8 mouse cellular contexts compared by ENCODE assay signal in genomic region chr6:133104609-133104921, GRCm38 (mm10). TPM values are rescaled to one million over a fixed set of nuclear protein-coding genes. Genes with fewer than 3 reads are reported as not detected.
DNase-seq lines count a peak whose midpoint lies in the region; ATAC-seq lines count a peak whose summit lies in the region.

Gene Smim10l1 (plus strand): TSS chr6:133104909.

- no peak for ATAC-seq in midbrain, embryonic 16.5 days

- DNase-seq in left cerebral cortex, adult 18-20 months (ENCODE audit: low spot score in 2 of 2), result no peak
- DNase-seq in left cerebral cortex, adult 9 months (ENCODE audit: low spot score in 2 of 2), result no peak
- DNase-seq in heart, embryonic 10.5 days (ENCODE audit: low spot score), result no peak
- DNase-seq in layer of hippocampus, postnatal 36 days, result no peak
- DNase-seq in cerebellum, adult 9-11 months, result no peak
- no peak for DNase-seq in ovary, adult 18-20 months (ENCODE audit: low spot score)

- H3K9me3 ChIP-seq in heart, embryonic 10.5 days, result no peaks in the 10 kb centered on the region
- no peaks in the 10 kb centered on the region for H3K9me3 ChIP-seq in midbrain, embryonic 16.5 days (replicated peaks; ENCODE audit: control insufficient read depth, low read length, poor library complexity, severe bottlenecking)

- H3K4me1 ChIP-seq in brown adipose tissue, adult 24 weeks (ENCODE audit: control insufficient read depth, insufficient read depth, insufficient read length, low read length), result no peaks in the 10 kb centered on the region; the same call in 1 of the 2 replicates
- H3K4me1 ChIP-seq in heart, embryonic 10.5 days, result no peaks in the 10 kb centered on the region
- H3K4me1 ChIP-seq in midbrain, embryonic 16.5 days (ENCODE audit: control insufficient read depth, insufficient read depth, low read length), result peaks cover 12% of the 10 kb centered on the region

- H3K4me2 ChIP-seq in midbrain, embryonic 16.5 days (ENCODE audit: low read length), result peak within 1 kb of the TSS; percentile 57

- H3K36me3 ChIP-seq in heart, embryonic 10.5 days, result peaks cover 10% of the 10 kb centered on the region; the same call in 1 of the 2 replicates
- H3K36me3 ChIP-seq in midbrain, embryonic 16.5 days (ENCODE audit: control insufficient read depth, insufficient read depth, low read length), result no peaks in the 10 kb centered on the region

- H3K4me3 ChIP-seq in brown adipose tissue, adult 24 weeks (ENCODE audit: insufficient read depth, low read depth, low read length), result peak within 1 kb of the TSS; percentile 88
- H3K4me3 ChIP-seq in heart, embryonic 10.5 days, result peak within 1 kb of the TSS; percentile 88
- H3K4me3 ChIP-seq in midbrain, embryonic 16.5 days (ENCODE audit: low read depth, low read length), result peak within 1 kb of the TSS; percentile 74

- H3K27me3 ChIP-seq in heart, embryonic 10.5 days (ENCODE audit: insufficient read depth, poor library complexity, severe bottlenecking), result no peaks in the 10 kb centered on the region
- no peaks in the 10 kb centered on the region for H3K27me3 ChIP-seq in midbrain, embryonic 16.5 days (ENCODE audit: control insufficient read depth, insufficient read depth, low read depth, low read length)

- peak within 1 kb of the TSS; percentile 95 for H3K9ac ChIP-seq in midbrain, embryonic 16.5 days (ENCODE audit: low read depth, low read length)

- peak within 1 kb of the TSS; percentile 96 for H3K27ac ChIP-seq in brown adipose tissue, adult 24 weeks (replicated peaks; ENCODE audit: low read depth, low read length)
- peak within 1 kb of the TSS; percentile 99 for H3K27ac ChIP-seq in heart, embryonic 10.5 days
- peak within 1 kb of the TSS; percentile 99 for H3K27ac ChIP-seq in midbrain, embryonic 16.5 days (ENCODE audit: low read length)

RNA-seq across cellular contexts. Expression of gene Smim10l1, which starts in this region (rescaled TPM):
- 100 to 1,000 TPM; 118 to 123 TPM for total RNA-seq in left cerebral cortex, adult 18-20 months (2021)
- 170 and 207 TPM in 2 replicates for polyA plus RNA-seq in brown adipose tissue, adult 24 weeks (2012; ENCODE audit: insufficient read depth, insufficient read length, missing spikeins)
- polyA plus RNA-seq in heart, embryonic 10.5 days (2016; fragmentation: Nextera tagmentation; extraction: Ambion mirVana), result 48.1 and 60.1 TPM in 2 replicates
- total RNA-seq in layer of hippocampus, postnatal 36 days (2021), result 100 to 1,000 TPM in 1 of 2 experiments, 10 to 100 TPM in 1; 89.9 to 103 TPM
- polyA plus RNA-seq in midbrain, embryonic 16.5 days (2015; fragmentation: Nextera tagmentation; extraction: Ambion mirVana), result 137 TPM in 2 replicates
